Mouse (Mus musculus) intestine, embryonic 16.5 days (tissue): ENCODE results near the gene Fxyd3. TPM values are rescaled to one million over a fixed set of nuclear protein-coding genes. Genes with fewer than 3 reads are reported as not detected.

Experiments used
- ATAC-seq: fragments of 200-750 bp; cut with Nextera tagmentation; 2 replicates; pipeline ENCODE4 v1.8.0; 2017; ENCODE audit warnings: moderate TSS enrichment, moderate library complexity
- H3K27ac ChIP-seq: fragments of 300-500 bp; sonication (generic); 2 replicates; pipeline ENCODE4 v1.5.1; 2014; ENCODE audit warnings: mild to moderate bottlenecking, low read length
- H3K27me3 ChIP-seq: fragments of 300-500 bp; sonication (generic); replicated peaks from 2 replicates; pipeline ENCODE4 v1.6.1; 2014; ENCODE audit warnings: low read length, control low read depth, mixed read lengths; ENCODE audit not compliant: control insufficient read depth, insufficient read depth
- H3K36me3 ChIP-seq: fragments of 300-500 bp; sonication (generic); 2 replicates; pipeline ENCODE4 v1.6.1; 2014; ENCODE audit warnings: low read length, control low read depth; ENCODE audit not compliant: control insufficient read depth, insufficient read depth
- H3K4me1 ChIP-seq: fragments of 300-500 bp; sonication (generic); 2 replicates; pipeline ENCODE4 v1.6.1; 2014; ENCODE audit warnings: low read length, control low read depth, mixed read lengths; ENCODE audit not compliant: control insufficient read depth, insufficient read depth
- H3K4me2 ChIP-seq: fragments of 300-500 bp; sonication (generic); 2 replicates; pipeline ENCODE4 v1.6.1; 2014; ENCODE audit warnings: low read depth, low read length, control low read depth
- H3K4me3 ChIP-seq: fragments of 300-500 bp; sonication (generic); 2 replicates; pipeline ENCODE4 v1.5.1; 2014; ENCODE audit warnings: mild to moderate bottlenecking, low read length
- H3K9ac ChIP-seq: fragments of 300-500 bp; sonication (generic); 2 replicates; pipeline ENCODE4 v1.6.1; 2014; ENCODE audit warnings: low read depth, low read length
- H3K9me3 ChIP-seq: fragments of 300-500 bp; sonication (generic); 2 replicates; pipeline ENCODE4 v1.6.1; 2016; ENCODE audit warnings: low read length, control low read depth; ENCODE audit not compliant: control insufficient read depth
- WGBS: fragments of 180-500 bp; shearing (Covaris S2); extraction: QIAGEN DNeasy Blood & Tissue Kit; methylation state at CpG from one replicate; pipeline ENCODE4 v1.1.7; 2014; 5-methylcytosine and 5-hydroxymethylcytosine counted together
- polyA plus RNA-seq: library from polyadenylated mRNA; unstranded; fragments of >200 nt; fragmentation: Nextera tagmentation; extraction: Ambion mirVana; gene quantifications from 2 replicates; pipeline ENCODE4 v1.2.1, GENCODE M21; 2015

Gene Fxyd3
- polyA plus RNA-seq, 1 experiment from 2014 or later = 73.7 TPM

DNA sequence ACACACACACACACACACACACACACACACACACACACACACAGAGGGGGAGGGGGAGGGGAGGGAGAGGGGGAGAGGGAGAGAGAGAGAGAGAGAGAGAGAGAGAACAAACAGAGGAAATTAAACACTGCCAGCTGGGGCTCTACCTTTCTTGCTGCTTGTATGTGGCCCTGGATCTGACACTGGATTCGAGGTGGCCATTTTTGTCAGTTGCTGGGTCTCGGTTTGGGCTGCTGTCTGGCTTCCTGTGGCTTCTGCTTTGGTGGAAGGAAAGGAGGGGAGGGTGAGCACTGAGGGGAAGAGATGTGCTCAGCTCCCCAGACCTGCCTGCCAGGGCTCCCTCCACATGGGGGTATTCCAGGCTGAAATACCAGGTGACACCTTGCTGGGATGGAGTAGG is 38.8 kb downstream of the Fxyd3 start:
- WGBS = 84% methylated on average over 2 of the region's 2 CpGs

DNA sequence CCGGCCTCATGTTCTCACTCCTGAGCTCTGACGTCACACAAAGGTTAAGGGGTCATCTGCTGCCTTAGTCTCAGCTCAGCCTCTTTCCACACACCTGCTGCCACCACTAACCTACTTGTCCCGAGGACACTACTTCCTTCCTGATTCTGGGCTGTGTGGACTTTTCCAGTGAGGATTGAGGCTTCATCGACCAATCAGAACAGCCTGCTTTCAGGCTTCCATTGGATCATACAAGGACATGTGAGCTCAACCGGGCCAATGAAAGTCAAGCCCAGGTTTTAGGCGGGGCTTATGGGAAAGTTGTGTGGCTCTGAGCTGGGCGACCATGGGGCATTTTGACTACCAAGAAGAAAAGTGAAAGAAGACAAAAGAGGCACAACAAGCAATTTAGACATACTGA is 39.6 kb downstream of the Fxyd3 start:
- Histone ChIP-seq H3K9me3 (no peaks in the 10 kb centered on the region), H3K4me3 (no peak overlapping the region), H3K9ac (no peak overlapping the region), H3K27ac (no peak overlapping the region), H3K4me2 (no peak overlapping the region), H3K36me3 (no peaks in the 10 kb centered on the region), H3K27me3 (peaks cover 8% of the 10 kb centered on the region; the same call in 1 of the 2 replicates), H3K4me1 (peaks cover 1% of the 10 kb centered on the region; the same call in 1 of the 2 replicates)
- no peak for ATAC-seq
- WGBS = 79% methylated on average over 7 of the region's 7 CpGs

More for the DNA sequence above, 38.8 kb downstream of the Fxyd3 start:
- Histone ChIP-seq H3K9me3 (no peaks in the 10 kb centered on the region), H3K9ac (no peak overlapping the region), H3K27ac (no peak overlapping the region), H3K4me1 (peaks cover 8% of the 10 kb centered on the region; the same call in 1 of the 2 replicates), H3K4me3 (no peak overlapping the region), H3K27me3 (peaks cover 10% of the 10 kb centered on the region; the same call in 1 of the 2 replicates), H3K4me2 (no peak overlapping the region), H3K36me3 (no peaks in the 10 kb centered on the region)
- no peak for ATAC-seq

DNA sequence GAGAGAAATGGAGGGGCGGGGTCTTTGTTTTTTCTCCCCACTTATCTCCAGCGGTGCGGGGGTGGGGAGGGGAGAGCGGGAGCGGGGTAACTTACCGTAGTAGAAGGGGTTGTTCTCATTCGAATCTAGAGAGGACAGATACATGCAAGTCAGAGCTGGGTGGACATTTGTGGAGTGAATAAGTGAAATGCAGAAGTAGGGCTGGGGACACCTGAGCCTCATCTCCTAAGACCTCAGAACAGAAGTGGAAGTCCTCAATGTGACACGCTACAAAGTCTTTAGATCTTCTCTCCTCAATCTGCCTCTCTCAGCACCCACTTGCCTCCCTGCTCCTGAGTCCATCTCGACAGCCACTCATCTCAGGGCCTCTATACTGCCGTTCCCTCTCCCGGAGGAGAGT is 41.2 kb downstream of the Fxyd3 start:
- Histone ChIP-seq H3K36me3 (no peaks in the 10 kb centered on the region), H3K4me3 (no peak overlapping the region), H3K4me2 (no peak overlapping the region), H3K4me1 (no peaks in the 10 kb centered on the region), H3K27ac (no peak overlapping the region), H3K27me3 (no peaks in the 10 kb centered on the region), H3K9me3 (no peaks in the 10 kb centered on the region), H3K9ac (no peak overlapping the region)
- ATAC-seq = no peak
- WGBS = 81% methylated on average over 11 of the region's 11 CpGs

DNA sequence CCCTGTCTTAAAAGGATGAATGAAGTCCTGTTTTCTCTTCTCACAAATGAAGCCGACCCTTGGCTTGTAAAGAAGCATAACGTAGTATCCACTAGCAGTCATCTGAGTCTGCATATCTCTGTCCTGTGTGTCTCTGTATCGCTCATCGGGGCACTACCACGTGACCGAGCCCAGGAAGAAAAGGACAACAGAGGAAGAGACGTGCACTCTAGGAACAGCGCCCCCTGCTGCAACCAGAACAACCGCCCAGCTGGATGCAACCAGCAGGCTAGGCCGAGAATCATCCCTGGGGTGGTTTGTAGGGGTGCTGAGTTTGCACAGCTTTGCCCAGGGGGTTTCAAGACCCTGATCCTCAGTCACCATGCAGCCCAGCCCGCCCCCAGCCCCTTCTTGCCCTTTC is 41.7 kb downstream of the Fxyd3 start:
- no peak for ATAC-seq
- H3K36me3 ChIP-seq = no peaks in the 10 kb centered on the region
- H3K4me1 ChIP-seq = no peaks in the 10 kb centered on the region
- H3K9me3 ChIP-seq = no peaks in the 10 kb centered on the region
- no peaks in the 10 kb centered on the region for H3K27me3 ChIP-seq
- no peak overlapping the region for H3K4me2 ChIP-seq
- H3K4me3 ChIP-seq = no peak overlapping the region
- no peak overlapping the region for H3K9ac ChIP-seq
- 64% methylated on average over 11 of the region's 11 CpGs for WGBS
- H3K27ac ChIP-seq = no peak overlapping the region

DNA sequence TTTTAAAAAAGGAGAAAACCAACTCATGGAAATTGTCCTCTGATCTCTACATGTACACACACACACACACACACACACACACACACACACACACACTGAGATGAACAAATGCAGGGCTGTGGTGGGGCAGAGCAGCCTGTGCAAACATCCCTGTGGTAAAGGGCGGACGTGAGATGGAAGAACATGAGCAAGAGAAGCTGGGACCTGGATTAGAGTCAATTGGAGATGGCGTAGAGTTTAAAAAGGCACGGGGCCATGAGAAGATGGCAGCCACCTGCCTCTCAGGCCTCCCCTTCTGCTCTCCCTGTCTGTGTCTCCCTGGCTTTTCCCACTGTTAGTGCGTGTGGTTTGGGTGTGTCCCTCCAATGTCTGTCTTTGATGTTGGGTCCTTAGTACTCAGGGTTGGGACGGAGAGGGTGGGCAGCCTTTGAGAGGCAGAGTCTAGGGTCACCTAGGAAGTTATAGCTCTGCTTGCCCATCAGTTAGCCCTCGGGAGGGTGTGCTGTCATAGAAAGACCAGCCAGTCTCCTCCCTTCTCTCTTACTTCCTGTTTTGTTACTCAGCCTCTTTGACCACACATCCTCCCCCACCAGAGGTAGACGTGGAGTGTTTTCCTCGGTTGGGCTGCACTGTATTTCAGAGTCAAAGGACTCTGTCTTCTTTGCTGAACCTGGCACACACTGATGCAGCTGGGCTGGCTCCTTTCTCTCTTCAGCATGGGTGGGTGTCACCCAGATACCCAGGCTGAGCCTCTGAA is 42.9 kb downstream of the Fxyd3 start:
- H3K4me2 ChIP-seq = no peak overlapping the region
- H3K27ac ChIP-seq = no peak overlapping the region
- no peak overlapping the region for H3K9ac ChIP-seq
- no peaks in the 10 kb centered on the region for H3K4me1 ChIP-seq
- no peak overlapping the region for H3K4me3 ChIP-seq
- no peaks in the 10 kb centered on the region for H3K27me3 ChIP-seq
- H3K9me3 ChIP-seq = no peaks in the 10 kb centered on the region
- no peak for ATAC-seq
- WGBS = 61% methylated on average over 9 of the region's 9 CpGs
- H3K36me3 ChIP-seq = no peaks in the 10 kb centered on the region

DNA sequence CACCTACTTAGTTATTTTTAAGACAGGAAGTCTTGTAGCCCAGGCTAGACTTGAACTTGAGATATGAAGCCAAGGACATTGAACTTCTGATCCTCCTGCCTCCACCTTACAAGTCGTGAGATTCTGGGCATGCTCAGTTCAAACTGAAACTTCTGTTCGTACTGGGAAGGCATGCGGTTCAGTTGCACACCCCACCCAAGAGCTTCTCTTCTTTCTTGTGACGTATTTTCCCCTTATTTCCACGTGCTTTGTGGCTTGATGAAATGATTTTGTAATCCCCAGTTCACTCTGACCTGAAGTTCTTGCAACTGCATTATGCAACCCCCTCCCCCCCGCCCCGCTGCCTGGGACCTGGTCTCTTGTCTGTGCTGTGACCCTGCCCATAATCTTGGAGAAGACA is 44.8 kb downstream of the Fxyd3 start:
- Histone ChIP-seq H3K4me2 (no peak overlapping the region), H3K4me3 (no peak overlapping the region), H3K4me1 (no peaks in the 10 kb centered on the region), H3K27ac (no peak overlapping the region), H3K9ac (no peak overlapping the region), H3K9me3 (no peaks in the 10 kb centered on the region), H3K27me3 (no peaks in the 10 kb centered on the region), H3K36me3 (no peaks in the 10 kb centered on the region)
- ATAC-seq = no peak
- WGBS = 75% methylated on average over 7 of the region's 7 CpGs

DNA sequence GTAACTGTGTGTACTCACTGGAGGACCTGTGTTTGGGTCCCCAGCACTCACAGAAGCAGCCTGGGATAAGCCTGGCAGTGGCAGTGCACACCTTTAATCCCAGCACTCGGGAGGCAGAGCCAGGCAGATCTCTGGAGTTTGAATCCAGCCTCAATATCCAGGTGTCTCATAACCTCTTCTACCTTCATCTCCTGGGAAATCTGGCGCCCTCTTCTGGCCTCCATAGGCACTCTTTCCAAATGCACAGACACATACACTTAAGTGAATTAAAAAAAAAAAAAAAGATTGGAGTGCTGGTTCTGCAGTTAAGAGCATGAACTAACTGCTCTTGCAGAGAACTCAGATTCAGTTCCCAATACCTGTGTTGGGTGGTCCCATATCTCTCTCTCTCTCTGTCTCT is 45.8 kb downstream of the Fxyd3 start:
- Histone ChIP-seq H3K27me3 (no peaks in the 10 kb centered on the region), H3K4me2 (no peak overlapping the region), H3K4me3 (no peak overlapping the region), H3K4me1 (no peaks in the 10 kb centered on the region), H3K36me3 (no peaks in the 10 kb centered on the region), H3K9me3 (no peaks in the 10 kb centered on the region), H3K9ac (no peak overlapping the region), H3K27ac (no peak overlapping the region)
- ATAC-seq = no peak
- 67% methylated on average over 2 of the region's 2 CpGs for WGBS

DNA sequence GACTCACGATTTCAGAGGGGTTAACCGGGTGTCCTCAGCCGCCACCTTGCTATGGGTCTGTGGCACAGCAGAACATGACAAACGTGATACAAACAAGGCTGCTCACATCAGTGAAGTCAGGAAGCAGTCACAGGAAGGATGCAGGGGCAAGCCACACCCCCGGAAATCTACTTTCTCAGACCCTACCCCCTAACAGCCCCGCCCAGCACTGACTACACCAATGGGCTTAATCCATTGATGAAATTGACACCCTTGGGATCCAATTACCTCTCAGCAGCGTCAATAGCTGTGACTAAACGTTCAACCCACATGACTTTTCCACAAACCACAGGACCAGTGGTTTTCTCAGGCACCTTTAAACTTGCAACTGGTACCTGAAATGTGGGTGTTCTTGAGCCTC is 47.9 kb downstream of the Fxyd3 start:
- no peaks in the 10 kb centered on the region for H3K36me3 ChIP-seq
- H3K9ac ChIP-seq = no peak overlapping the region
- no peak overlapping the region for H3K4me3 ChIP-seq
- H3K27me3 ChIP-seq = no peaks in the 10 kb centered on the region
- H3K9me3 ChIP-seq = no peaks in the 10 kb centered on the region
- H3K4me1 ChIP-seq = no peaks in the 10 kb centered on the region
- no peak overlapping the region for H3K4me2 ChIP-seq
- 75% methylated on average over 8 of the region's 8 CpGs for WGBS
- H3K27ac ChIP-seq = no peak overlapping the region
- no peak for ATAC-seq
